Mouse (Mus musculus): Measurements from ENCODE around the gene Gm49396. TPM values are rescaled to one million over a fixed set of nuclear protein-coding genes. Genes with fewer than 3 reads are reported as not detected.

Gene Gm49396
- polyA plus RNA-seq, 1 experiment: not detected

- no peak for TF ChIP-seq CTCF (IDR thresholded peaks at IDR 0.05; ENCODE audit: insufficient read depth, low read depth, low read length)
- no peak for TF ChIP-seq POLR2A (IDR thresholded peaks at IDR 0.05; ENCODE audit: insufficient read depth, low read depth, low read length)
- Histone ChIP-seq H3K27ac (ENCODE audit: insufficient read depth, low read depth, low read length) (no peak overlapping the region), H3K4me3 (ENCODE audit: insufficient read depth, low read depth, low read length) (no peak overlapping the region), H3K4me1 (ENCODE audit: control insufficient read depth, insufficient read depth, low read length) (no peaks in the 10 kb centered on the region)
- WGBS: 53% methylated on average over 16 of the region's 16 CpGs
Observed at GRCm38 (mm10) chr7:30608476-30608875, 45.3 kb downstream of the Gm49396 start.

DNA sequence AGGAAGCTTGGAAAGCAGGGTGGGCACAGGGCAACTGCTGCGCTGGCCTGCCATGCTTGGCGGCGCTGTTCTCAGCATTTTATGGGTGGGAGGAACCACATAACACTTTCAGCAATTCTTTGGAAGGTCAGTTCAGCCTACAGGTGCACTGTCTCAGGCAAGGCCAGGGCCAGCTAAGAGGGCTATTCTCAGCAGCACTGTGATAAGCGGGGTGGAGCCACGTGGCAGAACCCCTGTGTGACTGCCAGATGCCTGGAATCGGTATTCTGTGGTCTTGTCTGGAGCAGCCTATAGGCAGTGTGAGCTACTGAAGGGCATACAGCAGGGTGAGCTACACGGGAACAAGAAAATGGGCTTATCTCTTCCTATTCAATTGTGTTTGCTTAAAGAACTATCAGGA, 46.9 kb downstream of the Gm49396 start:
- WGBS: 70% methylated on average over 7 of the region's 7 CpGs
- TF ChIP-seq POLR2A (IDR thresholded peaks at IDR 0.05; ENCODE audit: insufficient read depth, low read depth, low read length) (no peak), CTCF (IDR thresholded peaks at IDR 0.05; ENCODE audit: insufficient read depth, low read depth, low read length) (no peak)
- no peak overlapping the region for H3K4me3 ChIP-seq (ENCODE audit: insufficient read depth, low read depth, low read length)
- no peaks in the 10 kb centered on the region for H3K4me1 ChIP-seq (ENCODE audit: control insufficient read depth, insufficient read depth, low read length)
- no peak overlapping the region for H3K27ac ChIP-seq (ENCODE audit: insufficient read depth, low read depth, low read length)

GRCm38 (mm10) chr7:30612654-30613402, 49.7 kb downstream of the Gm49396 start, which contains the start of gene Upk1a:
TSS of gene Upk1a (minus strand) at chr7:30612847.
- H3K4me3 ChIP-seq (ENCODE audit: insufficient read depth, low read depth, low read length): no peak within 1 kb of the TSS
- TF ChIP-seq POLR2A (IDR thresholded peaks at IDR 0.05; ENCODE audit: insufficient read depth, low read depth, low read length): no peak
- no peak for TF ChIP-seq CTCF (IDR thresholded peaks at IDR 0.05; ENCODE audit: insufficient read depth, low read depth, low read length)
- no peaks in the 10 kb centered on the region for H3K4me1 ChIP-seq (ENCODE audit: control insufficient read depth, insufficient read depth, low read length)
- H3K27ac ChIP-seq (ENCODE audit: insufficient read depth, low read depth, low read length): no peak within 1 kb of the TSS
- WGBS: 80% methylated on average over 8 of the region's 8 CpGs

DNA sequence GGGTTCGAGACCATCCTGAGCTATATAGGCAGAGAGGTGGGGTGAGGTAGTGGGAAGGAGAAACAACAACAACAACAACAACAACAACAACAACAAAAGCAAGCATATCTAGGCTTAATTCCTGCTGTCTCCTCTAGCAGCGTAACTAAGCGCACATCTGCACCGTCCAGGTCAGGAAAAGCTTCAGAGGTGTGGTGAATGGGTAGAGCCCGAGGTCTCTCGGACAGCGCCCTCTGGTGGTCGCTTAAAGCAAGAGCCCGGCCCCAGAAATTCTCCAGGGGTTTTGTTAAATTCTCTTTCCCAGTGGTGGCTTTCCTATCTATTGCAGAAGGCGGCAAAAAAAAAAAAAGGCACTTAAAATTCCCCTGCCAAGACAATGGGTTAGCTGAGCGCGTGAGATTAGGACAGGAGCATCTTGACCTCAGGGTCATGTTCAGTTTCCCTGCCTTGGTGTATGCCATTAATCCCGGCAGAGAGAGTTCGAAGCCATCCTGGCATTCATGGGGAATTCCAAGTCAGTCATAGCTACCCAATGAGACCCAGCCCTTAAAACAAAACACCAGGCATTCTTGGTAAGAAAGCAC, 50.5 kb downstream of the Gm49396 start:
- H3K4me3 ChIP-seq (ENCODE audit: insufficient read depth, low read depth, low read length): no peak overlapping the region
- H3K4me1 ChIP-seq (ENCODE audit: control insufficient read depth, insufficient read depth, low read length): no peaks in the 10 kb centered on the region
- H3K27ac ChIP-seq (ENCODE audit: insufficient read depth, low read depth, low read length): no peak overlapping the region
- peak; percentile 65; the same call in 1 of the 2 replicates for TF ChIP-seq CTCF (IDR thresholded peaks at IDR 0.05; ENCODE audit: insufficient read depth, low read depth, low read length)
- TF ChIP-seq POLR2A (IDR thresholded peaks at IDR 0.05; ENCODE audit: insufficient read depth, low read depth, low read length): no peak
- 17% methylated on average over 14 of the region's 14 CpGs for WGBS

- no peak overlapping the region for H3K27ac ChIP-seq (ENCODE audit: insufficient read depth, low read depth, low read length)
- no peaks in the 10 kb centered on the region for H3K4me1 ChIP-seq (ENCODE audit: control insufficient read depth, insufficient read depth, low read length)
- no peak overlapping the region for H3K4me3 ChIP-seq (ENCODE audit: insufficient read depth, low read depth, low read length)
- TF ChIP-seq CTCF (IDR thresholded peaks at IDR 0.05; ENCODE audit: insufficient read depth, low read depth, low read length) (no peak), POLR2A (IDR thresholded peaks at IDR 0.05; ENCODE audit: insufficient read depth, low read depth, low read length) (no peak)
- 76% methylated on average over 2 of the region's 2 CpGs for WGBS
Observed at GRCm38 (mm10) chr7:30614454-30614853, 51.3 kb downstream of the Gm49396 start.

GRCm38 (mm10) chr7:30615049-30615760, 52.1 kb downstream of the Gm49396 start:
- no peak overlapping the region for H3K27ac ChIP-seq (ENCODE audit: insufficient read depth, low read depth, low read length)
- 54% methylated on average over 5 of the region's 5 CpGs for whole genome bisulfite sequencing
- no peaks in the 10 kb centered on the region for H3K4me1 ChIP-seq (ENCODE audit: control insufficient read depth, insufficient read depth, low read length)
- TF ChIP-seq POLR2A (IDR thresholded peaks at IDR 0.05; ENCODE audit: insufficient read depth, low read depth, low read length) (no peak), CTCF (IDR thresholded peaks at IDR 0.05; ENCODE audit: insufficient read depth, low read depth, low read length) (no peak)
- no peak overlapping the region for H3K4me3 ChIP-seq (ENCODE audit: insufficient read depth, low read depth, low read length)

Other genes starting within 250 kb of the Gm49396 start
- not detected in 2 replicates for gene Syne4, start 248.5 kb upstream of the Gm49396 start, polyA plus RNA-seq (2012; ENCODE audit: insufficient read depth, insufficient read length, low replicate concordance, missing spikeins)
- gene E130208F15Rik, start 241.6 kb upstream of the Gm49396 start, polyA plus RNA-seq (2012; ENCODE audit: insufficient read depth, insufficient read length, low replicate concordance, missing spikeins): not detected in 2 replicates
- not detected in 2 replicates for gene Sdhaf1, start 239.4 kb upstream of the Gm49396 start, polyA plus RNA-seq (2012; ENCODE audit: insufficient read depth, insufficient read length, low replicate concordance, missing spikeins)
- gene Lrfn3, start 200.6 kb upstream of the Gm49396 start, polyA plus RNA-seq (2012; ENCODE audit: insufficient read depth, insufficient read length, low replicate concordance, missing spikeins): not detected in 2 replicates
- gene Tyrobp, start 149.6 kb upstream of the Gm49396 start, polyA plus RNA-seq (2012; ENCODE audit: insufficient read depth, insufficient read length, low replicate concordance, missing spikeins): not detected in 2 replicates
- gene Hcst, start 143.5 kb upstream of the Gm49396 start, polyA plus RNA-seq (2012; ENCODE audit: insufficient read depth, insufficient read length, low replicate concordance, missing spikeins): not detected in 2 replicates
- not detected in 2 replicates for gene Nfkbid, start 141.6 kb upstream of the Gm49396 start, polyA plus RNA-seq (2012; ENCODE audit: insufficient read depth, insufficient read length, low replicate concordance, missing spikeins)
- gene Aplp1, start 117.8 kb upstream of the Gm49396 start, polyA plus RNA-seq (2012; ENCODE audit: insufficient read depth, insufficient read length, low replicate concordance, missing spikeins): 174 TPM in 1 of 2 replicates, not detected in the other
- gene Kirrel2, start 105.7 kb upstream of the Gm49396 start, polyA plus RNA-seq (2012; ENCODE audit: insufficient read depth, insufficient read length, low replicate concordance, missing spikeins): not detected in 2 replicates
- not detected in 2 replicates for gene Nphs1, start 105.0 kb upstream of the Gm49396 start, polyA plus RNA-seq (2012; ENCODE audit: insufficient read depth, insufficient read length, low replicate concordance, missing spikeins)
- not detected in 2 replicates for gene Prodh2, start 69.7 kb upstream of the Gm49396 start, polyA plus RNA-seq (2012; ENCODE audit: insufficient read depth, insufficient read length, low replicate concordance, missing spikeins)
- not detected in 2 replicates for gene Arhgap33, start 28.3 kb upstream of the Gm49396 start, polyA plus RNA-seq (2012; ENCODE audit: insufficient read depth, insufficient read length, low replicate concordance, missing spikeins)
- gene Hspb6, start 11.2 kb upstream of the Gm49396 start, polyA plus RNA-seq (2012; ENCODE audit: insufficient read depth, insufficient read length, low replicate concordance, missing spikeins): not detected in 2 replicates
- gene Proser3, start 11.0 kb upstream of the Gm49396 start, polyA plus RNA-seq (2012; ENCODE audit: insufficient read depth, insufficient read length, low replicate concordance, missing spikeins): not detected in 2 replicates
- gene Lin37, start 3.5 kb upstream of the Gm49396 start, polyA plus RNA-seq (2012; ENCODE audit: insufficient read depth, insufficient read length, low replicate concordance, missing spikeins): not detected in 2 replicates
- not detected in 2 replicates for gene U2af1l4, start within 50 bp of the Gm49396 start, polyA plus RNA-seq (2012; ENCODE audit: insufficient read depth, insufficient read length, low replicate concordance, missing spikeins)
- not detected in 2 replicates for gene Psenen, start 283 bp downstream of the Gm49396 start, polyA plus RNA-seq (2012; ENCODE audit: insufficient read depth, insufficient read length, low replicate concordance, missing spikeins)
- gene Igflr1, start 2.1 kb downstream of the Gm49396 start, polyA plus RNA-seq (2012; ENCODE audit: insufficient read depth, insufficient read length, low replicate concordance, missing spikeins): not detected in 2 replicates
- 696 TPM in 1 of 2 replicates, not detected in the other for gene Kmt2b, start 25.4 kb downstream of the Gm49396 start, polyA plus RNA-seq (2012; ENCODE audit: insufficient read depth, insufficient read length, low replicate concordance, missing spikeins)
- not detected in 2 replicates for gene Zbtb32, start 35.6 kb downstream of the Gm49396 start, polyA plus RNA-seq (2012; ENCODE audit: insufficient read depth, insufficient read length, low replicate concordance, missing spikeins)
- gene Upk1a, start 49.5 kb downstream of the Gm49396 start, polyA plus RNA-seq (2012; ENCODE audit: insufficient read depth, insufficient read length, low replicate concordance, missing spikeins): not detected in 2 replicates
- 1,523 TPM in 1 of 2 replicates, not detected in the other for gene Cox6b1, start 62.8 kb downstream of the Gm49396 start, polyA plus RNA-seq (2012; ENCODE audit: insufficient read depth, insufficient read length, low replicate concordance, missing spikeins)
- not detected in 2 replicates for gene Etv2, start 72.5 kb downstream of the Gm49396 start, polyA plus RNA-seq (2012; ENCODE audit: insufficient read depth, insufficient read length, low replicate concordance, missing spikeins)
- gene Rbm42, start 87.0 kb downstream of the Gm49396 start, polyA plus RNA-seq (2012; ENCODE audit: insufficient read depth, insufficient read length, low replicate concordance, missing spikeins): not detected in 2 replicates
- not detected in 2 replicates for gene Haus5, start 101.7 kb downstream of the Gm49396 start, polyA plus RNA-seq (2012; ENCODE audit: insufficient read depth, insufficient read length, low replicate concordance, missing spikeins)
- not detected in 2 replicates for gene Pmis2, start 108.3 kb downstream of the Gm49396 start, polyA plus RNA-seq (2012; ENCODE audit: insufficient read depth, insufficient read length, low replicate concordance, missing spikeins)
- gene 2200002J24Rik, start 135.6 kb downstream of the Gm49396 start, polyA plus RNA-seq (2012; ENCODE audit: insufficient read depth, insufficient read length, low replicate concordance, missing spikeins): not detected in 2 replicates
- not detected in 2 replicates for gene Atp4a, start 148.9 kb downstream of the Gm49396 start, polyA plus RNA-seq (2012; ENCODE audit: insufficient read depth, insufficient read length, low replicate concordance, missing spikeins)
- gene Tmem147, start 166.2 kb downstream of the Gm49396 start, polyA plus RNA-seq (2012; ENCODE audit: insufficient read depth, insufficient read length, low replicate concordance, missing spikeins): not detected in 2 replicates
- gene Gapdhs, start 180.3 kb downstream of the Gm49396 start, polyA plus RNA-seq (2012; ENCODE audit: insufficient read depth, insufficient read length, low replicate concordance, missing spikeins): not detected in 2 replicates
- gene Sbsn, start 188.1 kb downstream of the Gm49396 start, polyA plus RNA-seq (2012; ENCODE audit: insufficient read depth, insufficient read length, low replicate concordance, missing spikeins): not detected in 2 replicates
- gene Dmkn, start 200.4 kb downstream of the Gm49396 start, polyA plus RNA-seq (2012; ENCODE audit: insufficient read depth, insufficient read length, low replicate concordance, missing spikeins): not detected in 2 replicates
- not detected in 2 replicates for gene Krtdap, start 224.6 kb downstream of the Gm49396 start, polyA plus RNA-seq (2012; ENCODE audit: insufficient read depth, insufficient read length, low replicate concordance, missing spikeins)

Measured in olfactory bulb, adult 2 months (tissue).